Mouse (Mus musculus) liver, embryonic 14.5 days (tissue): ENCODE data around the gene Elane.

ENCODE experiments used
- CTCF ChIP-seq: IDR thresholded peaks from 2 replicates; pipeline ENCODE4 v1.5.1; 2016; ENCODE audit warnings: antibody characterized with exemption, low read depth, control low read depth
- EP300 ChIP-seq: IDR thresholded peaks from 2 replicates; pipeline ENCODE4 v1.6.1; 2016; ENCODE audit warnings: antibody characterized with exemption, low read depth

DNA sequence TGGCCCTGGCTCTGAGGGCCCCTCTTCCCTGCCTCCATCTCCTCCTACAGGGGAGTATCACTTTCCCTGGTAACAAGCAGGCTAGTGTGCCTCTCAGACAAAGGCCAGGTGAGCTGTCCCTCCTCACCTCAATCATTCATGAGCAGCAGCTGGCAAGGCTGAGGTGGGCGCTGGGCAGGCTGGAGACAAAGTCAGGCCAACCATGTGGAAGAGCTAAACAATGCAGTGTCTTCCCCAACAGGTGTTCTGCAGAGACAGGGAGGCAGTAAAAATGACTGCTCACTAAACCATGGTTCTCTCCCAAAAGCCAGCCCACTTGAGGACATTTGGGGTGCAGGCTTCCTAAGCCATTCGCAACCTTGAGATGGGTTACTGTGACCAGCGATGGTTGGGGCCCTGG lies 34.4 kb upstream of the Elane start:
- TF ChIP-seq CTCF (no peak), EP300 (no peak)
